Mouse (Mus musculus) embryonic fibroblast, embryonic 13.5 days (primary cell): ENCODE measurements around the gene Rbfox3.

Experiments used
- CTCF ChIP-seq: IDR thresholded peaks from 2 replicates; pipeline ENCODE4 v1.5.1; 2011; ENCODE audit warnings: mild to moderate bottlenecking, control low read depth, low read length, moderate library complexity, borderline replicate concordance; ENCODE audit not compliant: insufficient read depth
- POLR2A ChIP-seq: IDR thresholded peaks from 2 replicates; pipeline ENCODE4 v1.6.1; 2011; ENCODE audit warnings: low read depth, mild to moderate bottlenecking, control low read depth, low read length, moderate library complexity

- TF ChIP-seq CTCF: no peak
- no peak for TF ChIP-seq POLR2A
Observed at GRCm38 (mm10) chr11:118491230-118491629, 420.2 kb downstream of the Rbfox3 start.
